Mouse (Mus musculus) midbrain, postnatal 0 days (tissue): Measurements from ENCODE around the gene Igsf9. TPM values are rescaled to one million over a fixed set of nuclear protein-coding genes. Genes with fewer than 3 reads are reported as not detected.
A peak's percentile ranks its signal among the peaks of the same experiment; 100 is the strongest.

ENCODE experiments used
- ATAC-seq: fragments of 200-750 bp; cut with Nextera tagmentation; 2 replicates; pipeline ENCODE4 v1.8.0; 2017; ENCODE audit warnings: moderate number of reproducible peaks, mild to moderate bottlenecking, moderate TSS enrichment, moderate library complexity; ENCODE audit not compliant: low FRiP score
- DNase-seq: peaks from one replicate; pipeline ENCODE4 v3.0.0-alpha.2; 2015; ENCODE audit warnings: low spot score
- H3K27ac ChIP-seq: fragments of 300-500 bp; sonication (generic); 2 replicates; pipeline ENCODE4 v1.5.1; 2014; ENCODE audit warnings: low read depth, mild to moderate bottlenecking, low read length, mixed read lengths
- H3K27me3 ChIP-seq: fragments of 300-500 bp; sonication (generic); 2 replicates; pipeline ENCODE4 v1.6.1; 2014; ENCODE audit warnings: low read length, control low read depth, mixed read lengths; ENCODE audit not compliant: insufficient read depth
- H3K36me3 ChIP-seq: fragments of 300-500 bp; sonication (generic); 2 replicates; pipeline ENCODE4 v1.6.1; 2014; ENCODE audit warnings: low read length, control low read depth, mixed read lengths; ENCODE audit not compliant: insufficient read depth
- H3K4me1 ChIP-seq: fragments of 300-500 bp; sonication (generic); 2 replicates; pipeline ENCODE4 v1.6.1; 2014; ENCODE audit warnings: mild to moderate bottlenecking, control low read depth, antibody characterized with exemption, low read length, mixed read lengths; ENCODE audit not compliant: insufficient read depth
- H3K4me2 ChIP-seq: fragments of 300-500 bp; sonication (generic); 2 replicates; pipeline ENCODE4 v1.6.1; 2014; ENCODE audit warnings: low read depth, mild to moderate bottlenecking, low read length, mixed read lengths; ENCODE audit not compliant: poor library complexity, severe bottlenecking
- H3K4me3 ChIP-seq: fragments of 300-500 bp; sonication (generic); 2 replicates; pipeline ENCODE4 v1.5.1; 2014; ENCODE audit warnings: low read depth, mild to moderate bottlenecking, low read length, moderate library complexity
- H3K9ac ChIP-seq: fragments of 300-500 bp; sonication (generic); replicated peaks from 2 replicates; pipeline ENCODE4 v1.6.1; 2014; ENCODE audit warnings: mild to moderate bottlenecking, low read length, moderate library complexity, mixed read lengths; ENCODE audit not compliant: poor library complexity, severe bottlenecking
- H3K9me3 ChIP-seq: fragments of 300-500 bp; sonication (generic); 2 replicates; pipeline ENCODE4 v1.6.1; 2016; ENCODE audit warnings: low read length, control low read depth
- CTCF ChIP-seq: IDR thresholded peaks from 2 replicates; pipeline ENCODE4 v1.5.1; 2016; ENCODE audit warnings: antibody characterized with exemption, mild to moderate bottlenecking
- WGBS: fragments of 180-500 bp; shearing (Covaris S2); extraction: QIAGEN DNeasy Blood & Tissue Kit; methylation state at CpG from one replicate; pipeline ENCODE4 v1.1.7; 2014; 5-methylcytosine and 5-hydroxymethylcytosine counted together
- polyA plus RNA-seq: library from polyadenylated mRNA; unstranded; fragments of >200 nt; fragmentation: Nextera tagmentation; extraction: Ambion mirVana; gene quantifications from 2 replicates; pipeline ENCODE4 v1.2.1, GENCODE M21; 2015
- total RNA-seq: library from RNA; depleted of rRNA; stranded (reverse); fragments of >200 nt; gene quantifications from 2 replicates; pipeline ENCODE4 v1.2.3, GENCODE M21; 2014

Gene Igsf9
- total and polyA plus RNA-seq, 2 experiments from 2014 or later: 29.0 to 40.6 TPM

GRCm38 (mm10) chr1:172436785-172437184 lies 44.8 kb upstream of the Igsf9 start:
- Histone ChIP-seq H3K9me3 (no peaks in the 10 kb centered on the region), H3K4me1 (no peaks in the 10 kb centered on the region), H3K4me2 (no peak overlapping the region), H3K9ac (no peak overlapping the region), H3K4me3 (no peak overlapping the region), H3K36me3 (no peaks in the 10 kb centered on the region), H3K27ac (no peak overlapping the region), H3K27me3 (no peaks in the 10 kb centered on the region)
- ATAC-seq (no peak), DNase-seq (no peak)
- no peak for TF ChIP-seq CTCF
- WGBS: 45% methylated on average over 6 of the region's 6 CpGs

GRCm38 (mm10) chr1:172438621-172439020 lies 43.0 kb upstream of the Igsf9 start:
- Histone ChIP-seq H3K4me1 (no peaks in the 10 kb centered on the region), H3K4me3 (no peak overlapping the region), H3K36me3 (no peaks in the 10 kb centered on the region), H3K27ac (no peak overlapping the region), H3K9ac (no peak overlapping the region), H3K27me3 (no peaks in the 10 kb centered on the region), H3K4me2 (no peak overlapping the region), H3K9me3 (no peaks in the 10 kb centered on the region)
- WGBS: 92% methylated on average over 2 of the region's 2 CpGs
- DNase-seq (no peak), ATAC-seq (no peak)
- no peak for TF ChIP-seq CTCF

DNA sequence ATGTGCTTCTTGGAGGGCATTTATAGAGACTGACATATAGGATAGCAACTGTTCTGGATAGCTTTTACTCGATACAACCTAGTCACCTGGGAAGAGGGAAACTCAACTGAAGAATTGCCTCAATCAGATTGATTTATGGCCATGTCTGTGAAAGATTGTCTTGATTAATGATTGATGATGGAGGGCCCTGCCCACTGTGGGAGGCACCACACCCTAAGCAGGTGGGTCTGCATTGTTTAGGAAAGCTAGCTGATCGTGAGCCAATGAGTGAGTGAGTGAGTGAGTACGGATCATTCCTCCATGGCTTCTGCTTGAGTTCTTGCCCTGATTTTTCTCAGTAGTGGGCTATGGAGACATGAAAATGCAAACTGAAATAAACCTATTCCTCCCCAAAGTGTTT lies 41.1 kb upstream of the Igsf9 start:
- H3K4me2 ChIP-seq: no peak overlapping the region
- no peaks in the 10 kb centered on the region for H3K27me3 ChIP-seq
- H3K9me3 ChIP-seq: no peaks in the 10 kb centered on the region
- ATAC-seq: no peak
- H3K9ac ChIP-seq: no peak overlapping the region
- no peak overlapping the region for H3K27ac ChIP-seq
- no peaks in the 10 kb centered on the region for H3K36me3 ChIP-seq
- no peak for DNase-seq
- H3K4me3 ChIP-seq: no peak overlapping the region
- H3K4me1 ChIP-seq: no peaks in the 10 kb centered on the region
- TF ChIP-seq CTCF: no peak
- WGBS: 92% methylated on average over 3 of the region's 3 CpGs

GRCm38 (mm10) chr1:172441935-172442445 lies 39.6 kb upstream of the Igsf9 start:
- no peak overlapping the region for H3K9ac ChIP-seq
- WGBS: 87% methylated on average over 9 of the region's 9 CpGs
- no peaks in the 10 kb centered on the region for H3K36me3 ChIP-seq

GRCm38 (mm10) chr1:172450226-172450625 lies 31.4 kb upstream of the Igsf9 start:
- 40% methylated on average over 2 of the region's 2 CpGs for WGBS
- Histone ChIP-seq H3K36me3 (no peaks in the 10 kb centered on the region), H3K9ac (no peak overlapping the region), H3K9me3 (no peaks in the 10 kb centered on the region), H3K4me1 (no peaks in the 10 kb centered on the region), H3K27me3 (no peaks in the 10 kb centered on the region), H3K27ac (no peak overlapping the region), H3K4me3 (no peak overlapping the region), H3K4me2 (no peak overlapping the region)
- DNase-seq (no peak), ATAC-seq (no peak)
- 0 out of 2 replicates have a peak, but pooled peaks have one; percentile 5 for TF ChIP-seq CTCF

More at GRCm38 (mm10) chr1:172441935-172442445, 39.6 kb upstream of the Igsf9 start:
- Histone ChIP-seq H3K4me3 (no peak overlapping the region), H3K27ac (no peak overlapping the region), H3K9me3 (no peaks in the 10 kb centered on the region), H3K27me3 (no peaks in the 10 kb centered on the region), H3K4me2 (no peak overlapping the region), H3K4me1 (no peaks in the 10 kb centered on the region)
- no peak for ATAC-seq
- TF ChIP-seq CTCF: no peak
- no peak for DNase-seq

- WGBS: 35% methylated on average over 17 of the region's 17 CpGs
- H3K36me3 ChIP-seq: no peaks in the 10 kb centered on the region
- no peak overlapping the region for H3K9ac ChIP-seq
- H3K27ac ChIP-seq: no peak overlapping the region
- H3K4me1 ChIP-seq: no peaks in the 10 kb centered on the region
- TF ChIP-seq CTCF: no peak
- H3K9me3 ChIP-seq: no peaks in the 10 kb centered on the region
- H3K27me3 ChIP-seq: no peaks in the 10 kb centered on the region
- no peak overlapping the region for H3K4me3 ChIP-seq
- no peak overlapping the region for H3K4me2 ChIP-seq
- no peak for ATAC-seq
- DNase-seq: no peak
Observed at GRCm38 (mm10) chr1:172450848-172451470, 30.6 kb upstream of the Igsf9 start.
